Mouse (Mus musculus) forebrain, embryonic 12.5 days (tissue): ENCODE data around the gene Sf3b3. TPM values are rescaled to one million over a fixed set of nuclear protein-coding genes. Genes with fewer than 3 reads are reported as not detected.
A peak's percentile ranks its signal among the peaks of the same experiment; 100 is the strongest.

Experiments
- ATAC-seq: fragments of 200-750 bp; cut with Nextera tagmentation; 2 replicates; pipeline ENCODE4 v1.8.0; 2017; ENCODE audit warnings: moderate TSS enrichment; ENCODE audit not compliant: low FRiP score
- H3K27ac ChIP-seq: fragments of 300-500 bp; sonication (generic); 2 replicates; pipeline ENCODE4 v1.5.1; 2016; ENCODE audit warnings: mild to moderate bottlenecking
- H3K27me3 ChIP-seq: fragments of 300-500 bp; sonication (generic); 2 replicates; pipeline ENCODE4 v1.6.1; 2016; ENCODE audit warnings: mild to moderate bottlenecking
- H3K36me3 ChIP-seq: fragments of 300-500 bp; sonication (generic); replicated peaks from 2 replicates; pipeline ENCODE4 v1.6.1; 2016; ENCODE audit warnings: mild to moderate bottlenecking
- H3K4me1 ChIP-seq: fragments of 300-500 bp; sonication (generic); 2 replicates; pipeline ENCODE4 v1.6.1; 2016
- H3K4me2 ChIP-seq: fragments of 300-500 bp; sonication (generic); 2 replicates; pipeline ENCODE4 v1.6.1; 2016; ENCODE audit warnings: mild to moderate bottlenecking, moderate library complexity
- H3K4me3 ChIP-seq: fragments of 300-500 bp; sonication (generic); replicated peaks from 2 replicates; pipeline ENCODE4 v1.5.1; 2016; ENCODE audit warnings: mild to moderate bottlenecking
- H3K9ac ChIP-seq: fragments of 300-500 bp; sonication (generic); 2 replicates; pipeline ENCODE4 v1.6.1; 2016; ENCODE audit warnings: mild to moderate bottlenecking
- H3K9me3 ChIP-seq: fragments of 300-500 bp; sonication (generic); 2 replicates; pipeline ENCODE4 v1.6.1; 2016
- WGBS: fragments of 180-500 bp; shearing (Covaris S2); methylation state at CpG from one replicate; pipeline ENCODE4 v1.1.7; 2016; 5-methylcytosine and 5-hydroxymethylcytosine counted together
- polyA plus RNA-seq: library from polyadenylated mRNA; unstranded; fragments of >200 nt; fragmentation: Nextera tagmentation; extraction: Ambion mirVana; gene quantifications from 2 replicates; pipeline ENCODE4 v1.2.1, GENCODE M21; 2016

Gene Sf3b3
- polyA plus RNA-seq = 187 and 189 TPM in 2 replicates

DNA sequence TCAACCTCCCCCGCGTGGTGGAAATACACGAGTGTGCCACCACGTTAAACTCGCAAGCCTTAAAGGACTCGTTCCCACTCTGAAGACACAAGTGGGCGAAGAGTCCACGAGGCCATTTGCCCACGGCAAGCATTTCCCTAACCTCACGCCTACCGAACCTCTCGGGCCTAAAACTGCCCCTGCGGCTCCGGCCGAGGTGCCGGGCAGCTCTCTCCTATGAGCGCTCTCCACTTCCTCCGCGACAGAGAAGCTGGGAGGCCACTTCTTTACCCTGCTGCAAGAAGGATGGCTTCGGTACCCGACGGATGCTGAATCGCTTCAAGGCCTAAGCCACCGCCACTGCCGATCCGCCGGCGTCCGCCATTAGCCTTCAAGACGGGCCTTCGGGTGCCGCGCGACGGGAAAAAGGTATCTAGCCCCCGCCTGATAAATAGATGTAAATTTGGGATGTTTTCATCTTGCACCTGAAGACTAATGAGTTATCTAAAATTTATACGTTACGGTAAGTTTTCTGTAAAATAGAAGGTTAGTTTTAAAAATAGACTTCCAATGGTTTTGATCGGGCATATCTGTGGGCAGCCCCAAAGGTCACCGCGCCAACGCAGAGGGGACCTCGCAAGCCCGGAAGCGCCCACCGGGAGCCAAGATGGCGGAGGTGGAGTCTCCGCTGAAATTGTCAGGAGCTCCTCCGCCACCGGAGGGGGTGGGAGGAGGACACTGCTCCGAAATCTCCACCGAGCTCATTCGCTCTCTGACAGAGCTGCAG is at the start of gene Sf3b3, which contains the start of gene Cog4:
Gene Sf3b3 (minus strand): TSS at position 383 of the 766 bp plus-strand sequence.
Gene Cog4 (plus strand): TSS at position 196 of the 766 bp plus-strand sequence.
- peaks cover 49% of the 10 kb centered on the region for H3K36me3 ChIP-seq
- H3K4me1 ChIP-seq = peaks cover 19% of the 10 kb centered on the region
- peak within 1 kb of the TSS; percentile 73 for H3K4me2 ChIP-seq
- WGBS = under 1% methylated on average over 53 of the region's 53 CpGs
- peak within 1 kb of the TSS; percentile 83 for H3K9ac ChIP-seq
- H3K9me3 ChIP-seq = no peaks in the 10 kb centered on the region
- H3K27ac ChIP-seq = peak within 1 kb of the TSS; percentile 93
- peak; percentile 94 for ATAC-seq
- H3K4me3 ChIP-seq = peak within 1 kb of the TSS; percentile 87
- no peaks in the 10 kb centered on the region for H3K27me3 ChIP-seq

DNA sequence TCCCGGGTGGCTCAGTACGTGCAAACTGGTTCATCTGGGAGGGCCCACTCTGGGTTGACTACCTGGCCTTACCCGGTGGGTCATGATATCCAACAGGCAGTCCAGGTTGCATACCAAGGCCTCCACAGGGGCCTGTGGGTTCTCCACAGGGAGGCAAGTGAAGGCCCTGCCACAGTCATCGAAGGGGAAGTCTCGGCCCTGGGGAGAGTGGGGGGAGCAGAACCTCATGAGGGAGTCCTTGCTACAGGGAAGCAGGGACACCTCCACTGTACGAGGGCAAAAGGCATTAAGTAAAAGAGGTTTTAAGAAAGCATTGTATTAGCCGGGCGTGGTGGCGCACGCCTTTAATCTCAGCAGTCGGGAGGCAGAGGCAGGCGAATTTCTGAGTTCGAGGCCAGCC is 49.2 kb upstream of the Sf3b3 start:
- Histone ChIP-seq H3K36me3 (peaks cover 32% of the 10 kb centered on the region; the same call in 1 of the 2 replicates), H3K4me2 (no peak overlapping the region), H3K4me1 (no peaks in the 10 kb centered on the region), H3K9me3 (no peaks in the 10 kb centered on the region), H3K27me3 (no peaks in the 10 kb centered on the region), H3K9ac (no peak overlapping the region), H3K27ac (no peak overlapping the region), H3K4me3 (no peak overlapping the region)
- WGBS = 95% methylated on average over 13 of the region's 13 CpGs
- ATAC-seq = no peak

DNA sequence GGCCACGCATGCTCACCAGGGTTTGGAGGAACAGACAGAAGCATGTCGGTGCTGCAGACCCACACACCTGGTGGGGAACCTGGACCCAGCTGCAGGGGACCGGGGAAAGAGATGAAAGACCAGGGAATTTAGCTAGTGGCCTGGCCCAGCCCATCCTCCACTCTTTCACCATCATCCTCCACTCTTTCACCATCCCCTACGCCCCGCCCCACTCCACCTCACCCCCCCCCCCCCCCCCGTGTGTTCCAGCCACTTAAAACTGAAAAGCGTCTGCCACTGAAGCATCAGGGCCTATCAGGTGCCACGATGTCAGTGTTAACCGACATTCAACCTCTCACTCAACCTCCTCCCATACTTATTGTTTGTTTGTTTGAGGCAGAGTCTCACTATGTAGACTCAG is 48.7 kb upstream of the Sf3b3 start:
- 89% methylated on average over 5 of the region's 9 CpGs for WGBS

DNA sequence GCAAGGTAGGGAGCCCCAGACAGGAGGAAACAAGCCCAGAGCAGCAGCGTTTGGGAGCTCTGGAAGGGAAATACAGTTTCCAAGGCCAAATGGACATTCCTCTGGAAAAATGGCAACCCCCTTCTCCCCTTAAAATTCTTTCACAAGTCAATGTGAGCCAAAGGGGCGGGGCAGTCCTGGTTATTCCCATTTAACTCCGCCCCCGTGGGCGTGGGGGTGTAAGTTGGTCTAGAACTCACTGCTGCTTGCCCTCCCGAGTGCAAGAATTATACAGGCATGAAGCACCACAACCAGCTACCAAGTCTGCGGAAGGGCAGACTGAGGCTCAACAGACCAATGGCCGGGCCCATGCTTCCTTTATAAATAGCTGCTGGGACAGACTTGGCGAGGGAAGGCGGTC is 48.3 kb upstream of the Sf3b3 start:
- Histone ChIP-seq H3K9ac (no peak overlapping the region), H3K36me3 (peaks cover 37% of the 10 kb centered on the region; the same call in 1 of the 2 replicates), H3K9me3 (no peaks in the 10 kb centered on the region), H3K4me1 (no peaks in the 10 kb centered on the region), H3K4me2 (no peak overlapping the region), H3K4me3 (no peak overlapping the region), H3K27ac (no peak overlapping the region), H3K27me3 (no peaks in the 10 kb centered on the region)
- 85% methylated on average over 10 of the region's 10 CpGs for WGBS
- ATAC-seq = no peak

More for the DNA sequence above, 48.7 kb upstream of the Sf3b3 start:
- no peaks in the 10 kb centered on the region for H3K4me1 ChIP-seq
- H3K36me3 ChIP-seq = peaks cover 33% of the 10 kb centered on the region; the same call in 1 of the 2 replicates
- no peak for ATAC-seq
- no peak overlapping the region for H3K4me2 ChIP-seq
- no peak overlapping the region for H3K4me3 ChIP-seq
- no peak overlapping the region for H3K27ac ChIP-seq
- no peak overlapping the region for H3K9ac ChIP-seq
- no peaks in the 10 kb centered on the region for H3K9me3 ChIP-seq
- H3K27me3 ChIP-seq = no peaks in the 10 kb centered on the region

GRCm38 (mm10) chr8:110892913-110893312 is 46.3 kb upstream of the Sf3b3 start:
- no peaks in the 10 kb centered on the region for H3K27me3 ChIP-seq
- H3K9me3 ChIP-seq = no peaks in the 10 kb centered on the region
- no peak overlapping the region for H3K9ac ChIP-seq
- no peak overlapping the region for H3K4me3 ChIP-seq
- no peaks in the 10 kb centered on the region for H3K4me1 ChIP-seq
- H3K27ac ChIP-seq = no peak overlapping the region
- no peak for ATAC-seq
- WGBS = 94% methylated on average over 2 of the region's 2 CpGs
- H3K36me3 ChIP-seq = peaks cover 45% of the 10 kb centered on the region
- H3K4me2 ChIP-seq = no peak overlapping the region

GRCm38 (mm10) chr8:110892040-110892439 is 45.5 kb upstream of the Sf3b3 start:
- no peak overlapping the region for H3K4me2 ChIP-seq
- no peak overlapping the region for H3K27ac ChIP-seq
- H3K4me3 ChIP-seq = no peak overlapping the region
- no peaks in the 10 kb centered on the region for H3K4me1 ChIP-seq
- no peaks in the 10 kb centered on the region for H3K9me3 ChIP-seq
- no peak for ATAC-seq
- 88% methylated on average over 7 of the region's 7 CpGs for WGBS
- H3K36me3 ChIP-seq = peaks cover 54% of the 10 kb centered on the region
- H3K9ac ChIP-seq = no peak overlapping the region
- H3K27me3 ChIP-seq = no peaks in the 10 kb centered on the region

DNA sequence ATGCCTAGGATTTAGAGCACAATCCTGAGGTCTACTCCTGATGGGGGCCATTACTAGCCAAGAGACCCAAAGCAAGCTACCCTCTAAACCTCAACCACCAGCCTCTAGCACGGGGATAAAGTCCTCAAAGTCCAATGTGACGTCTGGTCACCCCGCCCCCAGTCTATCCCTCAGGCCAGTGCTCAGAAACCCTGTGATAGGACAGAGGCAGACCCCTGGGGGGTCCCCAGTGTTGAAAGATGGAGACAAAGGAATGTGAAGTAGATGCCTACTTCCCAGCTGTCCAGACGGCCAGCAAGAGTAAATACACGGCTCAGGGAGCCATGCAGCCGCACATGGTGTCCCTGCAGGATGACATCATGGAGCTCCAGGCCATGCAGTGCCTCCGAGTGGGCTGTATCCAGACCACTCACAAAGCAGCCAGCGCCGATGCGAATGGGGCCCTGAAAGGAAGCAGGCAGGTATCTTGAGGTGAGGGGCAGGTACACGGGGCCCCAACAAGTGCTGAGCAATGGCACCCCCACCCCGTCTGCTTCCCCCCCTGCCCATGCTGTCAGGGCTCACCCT is 43.4 kb upstream of the Sf3b3 start:
- ATAC-seq = no peak
- Histone ChIP-seq H3K4me3 (no peak overlapping the region), H3K27me3 (no peaks in the 10 kb centered on the region), H3K9ac (no peak overlapping the region), H3K9me3 (no peaks in the 10 kb centered on the region), H3K4me2 (no peak overlapping the region), H3K27ac (no peak overlapping the region), H3K4me1 (no peaks in the 10 kb centered on the region), H3K36me3 (peaks cover 58% of the 10 kb centered on the region)
- WGBS = 79% methylated on average over 12 of the region's 12 CpGs

DNA sequence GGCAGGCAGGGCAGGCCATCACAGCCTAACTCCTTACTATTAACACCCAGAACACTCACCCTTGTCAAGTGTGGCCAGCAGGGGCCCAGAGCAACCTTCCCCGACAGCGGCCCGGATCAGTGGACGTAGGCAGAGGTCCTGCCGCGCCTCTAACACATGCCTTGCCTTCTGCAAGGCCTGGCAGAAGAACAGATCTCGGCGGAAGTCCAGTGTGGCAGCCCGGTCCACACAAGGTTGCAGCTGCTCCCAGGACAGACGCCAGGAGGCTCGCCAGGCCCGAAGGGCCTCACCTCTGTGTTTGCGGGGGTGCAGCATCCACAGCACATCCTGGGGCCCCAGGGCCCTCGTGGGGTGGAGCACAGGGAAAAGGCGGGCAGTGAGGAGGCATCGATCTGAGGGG is 42.3 kb upstream of the Sf3b3 start:
- 94% methylated on average over 16 of the region's 16 CpGs for WGBS
- no peaks in the 10 kb centered on the region for H3K4me1 ChIP-seq
- peaks cover 55% of the 10 kb centered on the region for H3K36me3 ChIP-seq
- ATAC-seq = no peak
- no peaks in the 10 kb centered on the region for H3K27me3 ChIP-seq
- H3K27ac ChIP-seq = no peak overlapping the region
- H3K9me3 ChIP-seq = no peaks in the 10 kb centered on the region
- H3K4me3 ChIP-seq = no peak overlapping the region
- H3K9ac ChIP-seq = no peak overlapping the region
- H3K4me2 ChIP-seq = no peak overlapping the region

DNA sequence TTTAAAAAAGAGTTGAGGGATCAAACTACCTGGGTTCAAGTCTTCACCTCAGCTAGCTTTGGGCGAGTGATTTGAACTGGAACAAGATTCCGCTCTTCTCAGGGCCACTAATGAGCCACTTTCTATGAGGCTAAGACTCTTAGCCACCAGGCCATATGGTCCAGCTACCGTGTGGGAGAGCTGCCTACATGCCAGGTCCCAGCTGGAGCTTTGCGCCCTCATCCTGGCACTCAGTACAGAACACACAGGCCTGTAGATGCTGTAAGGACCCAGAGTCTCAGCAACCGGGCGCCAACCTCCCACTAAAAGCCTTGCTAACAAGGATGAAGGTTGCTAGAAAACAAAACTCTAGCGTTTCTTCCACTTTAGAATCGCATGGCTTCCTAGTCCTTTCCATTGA is 41.9 kb upstream of the Sf3b3 start:
- Histone ChIP-seq H3K4me3 (no peak overlapping the region), H3K27me3 (no peaks in the 10 kb centered on the region)
- no peak for ATAC-seq

DNA sequence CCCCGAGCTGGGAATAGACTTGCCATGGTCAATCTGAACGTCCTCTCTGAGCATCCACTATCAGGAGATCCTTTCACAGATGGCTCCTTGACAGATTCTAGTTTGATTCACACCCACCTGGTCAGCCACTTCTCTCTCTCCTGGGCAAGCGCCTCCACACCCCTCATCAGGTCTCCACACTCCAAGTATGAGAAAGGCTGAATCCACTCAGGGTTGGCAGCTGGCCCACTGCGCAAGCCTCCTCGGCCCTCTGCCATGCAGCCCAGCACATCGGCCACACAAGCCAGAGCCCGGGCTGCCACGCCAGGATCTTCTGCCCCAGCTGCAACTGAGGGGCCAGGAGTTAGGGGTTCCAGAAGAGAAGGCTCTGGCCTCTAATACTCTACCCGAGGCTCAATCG is 41.0 kb upstream of the Sf3b3 start:
- ATAC-seq = no peak
- Histone ChIP-seq H3K4me2 (no peak overlapping the region), H3K9ac (no peak overlapping the region), H3K4me3 (no peak overlapping the region), H3K36me3 (peaks cover 64% of the 10 kb centered on the region), H3K9me3 (no peaks in the 10 kb centered on the region), H3K27ac (no peak overlapping the region), H3K27me3 (no peaks in the 10 kb centered on the region), H3K4me1 (no peaks in the 10 kb centered on the region)
- WGBS = 93% methylated on average over 10 of the region's 10 CpGs

More for the DNA sequence above, 41.9 kb upstream of the Sf3b3 start:
- Histone ChIP-seq H3K9me3 (no peaks in the 10 kb centered on the region), H3K36me3 (peaks cover 60% of the 10 kb centered on the region), H3K9ac (no peak overlapping the region), H3K4me2 (no peak overlapping the region), H3K4me1 (no peaks in the 10 kb centered on the region), H3K27ac (no peak overlapping the region)
- 93% methylated on average over 8 of the region's 8 CpGs for WGBS

DNA sequence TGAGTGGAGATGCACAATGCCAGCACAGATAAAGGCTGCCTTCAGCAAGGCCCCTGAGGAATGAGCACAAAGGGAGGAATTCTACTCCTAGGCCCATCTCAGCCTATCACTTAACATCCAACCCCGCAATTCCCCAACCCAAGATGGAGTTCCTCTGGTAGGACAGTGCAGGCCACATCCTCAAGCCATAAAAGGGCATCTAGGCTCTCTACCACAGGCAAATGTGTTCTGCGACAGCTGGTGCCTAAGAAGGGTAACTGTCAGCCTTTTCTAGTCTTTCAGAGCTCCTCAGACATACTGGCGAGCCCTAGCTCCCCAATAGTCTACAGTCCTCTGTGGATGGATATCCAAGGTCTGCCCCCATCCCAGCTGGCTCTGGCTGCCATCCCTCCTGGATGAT is 40.0 kb upstream of the Sf3b3 start:
- Histone ChIP-seq H3K27me3 (no peaks in the 10 kb centered on the region), H3K4me2 (no peak overlapping the region), H3K4me1 (no peaks in the 10 kb centered on the region), H3K4me3 (no peak overlapping the region), H3K9ac (no peak overlapping the region), H3K9me3 (no peaks in the 10 kb centered on the region), H3K36me3 (peaks cover 69% of the 10 kb centered on the region), H3K27ac (no peak overlapping the region)
- 88% methylated on average over 3 of the region's 3 CpGs for WGBS
- no peak for ATAC-seq

DNA sequence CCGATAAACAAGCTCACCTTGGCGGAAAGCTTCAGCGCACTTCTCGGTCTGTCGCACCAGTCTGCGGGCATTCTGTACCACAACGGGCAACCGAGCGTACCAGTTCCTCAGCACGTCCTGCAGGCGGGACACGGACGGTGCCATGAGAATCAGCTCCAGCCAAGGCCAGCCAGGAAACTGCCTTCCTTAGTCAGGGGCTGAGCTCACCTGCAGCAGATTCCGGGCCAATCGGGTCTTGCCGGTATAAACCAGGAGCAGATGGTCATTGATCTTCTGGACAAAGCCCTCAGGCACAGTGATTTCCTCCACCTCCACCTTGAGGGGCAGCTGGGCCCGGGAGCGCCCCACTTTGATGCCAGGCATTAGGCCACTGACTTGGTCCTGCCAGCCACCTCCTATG is 37.2 kb upstream of the Sf3b3 start:
- H3K27me3 ChIP-seq = no peaks in the 10 kb centered on the region
- 95% methylated on average over 18 of the region's 18 CpGs for WGBS
- ATAC-seq = no peak
- no peaks in the 10 kb centered on the region for H3K4me1 ChIP-seq
- H3K4me3 ChIP-seq = no peak overlapping the region
- no peaks in the 10 kb centered on the region for H3K9me3 ChIP-seq
- no peak overlapping the region for H3K9ac ChIP-seq
- H3K4me2 ChIP-seq = no peak overlapping the region
- H3K36me3 ChIP-seq = peaks cover 84% of the 10 kb centered on the region
- H3K27ac ChIP-seq = no peak overlapping the region
